Mouse (Mus musculus): Measurements from ENCODE around the gene Inpp4a.

Inpp4a gene

GRCm38 (mm10) chr1:37322690-37323089 lies 23.0 kb downstream of the Inpp4a start:
- DNase-seq (ENCODE audit: low read depth, low spot score): no peak

- no peak for DNase-seq (ENCODE audit: low read depth, low spot score)
Measured at GRCm38 (mm10) chr1:37323208-37323607, 23.5 kb downstream of the Inpp4a start.

- no peak for DNase-seq (ENCODE audit: low read depth, low spot score)
Measured at GRCm38 (mm10) chr1:37324569-37324968, 24.9 kb downstream of the Inpp4a start.

- no peak for DNase-seq (ENCODE audit: low read depth, low spot score)
Measured at GRCm38 (mm10) chr1:37327311-37327710, 27.6 kb downstream of the Inpp4a start.

GRCm38 (mm10) chr1:37329132-37329531 lies 29.5 kb downstream of the Inpp4a start:
- DNase-seq (ENCODE audit: low read depth, low spot score): no peak

- no peak for DNase-seq (ENCODE audit: low read depth, low spot score)
Measured at GRCm38 (mm10) chr1:37329831-37330230, 30.2 kb downstream of the Inpp4a start.

- DNase-seq (ENCODE audit: low read depth, low spot score): no peak
Measured at GRCm38 (mm10) chr1:37332756-37333155, 33.1 kb downstream of the Inpp4a start.

- DNase-seq (ENCODE audit: low read depth, low spot score): no peak
Measured at GRCm38 (mm10) chr1:37333741-37334440, 34.2 kb downstream of the Inpp4a start.

GRCm38 (mm10) chr1:37336022-37336421 lies 36.4 kb downstream of the Inpp4a start:
- DNase-seq (ENCODE audit: low read depth, low spot score): no peak

- no peak for DNase-seq (ENCODE audit: low read depth, low spot score)
Measured at GRCm38 (mm10) chr1:37336794-37337193, 37.1 kb downstream of the Inpp4a start.

- no peak for DNase-seq (ENCODE audit: low read depth, low spot score)
Measured at GRCm38 (mm10) chr1:37337273-37337672, 37.6 kb downstream of the Inpp4a start.

GRCm38 (mm10) chr1:37339144-37339543 lies 39.5 kb downstream of the Inpp4a start:
- no peak for DNase-seq (ENCODE audit: low read depth, low spot score)

- no peak for DNase-seq (ENCODE audit: low read depth, low spot score)
Measured at GRCm38 (mm10) chr1:37341347-37341746, 41.7 kb downstream of the Inpp4a start.

GRCm38 (mm10) chr1:37341914-37342313 lies 42.2 kb downstream of the Inpp4a start:
- DNase-seq (ENCODE audit: low read depth, low spot score): no peak

- DNase-seq (ENCODE audit: low read depth, low spot score): no peak
Measured at GRCm38 (mm10) chr1:37342524-37342923, 42.9 kb downstream of the Inpp4a start.

- no peak for DNase-seq (ENCODE audit: low read depth, low spot score)
Measured at GRCm38 (mm10) chr1:37343265-37343664, 43.6 kb downstream of the Inpp4a start.

GRCm38 (mm10) chr1:37344223-37344916 lies 44.7 kb downstream of the Inpp4a start:
- DNase-seq (ENCODE audit: low read depth, low spot score): no peak

- DNase-seq (ENCODE audit: low read depth, low spot score): no peak
Measured at GRCm38 (mm10) chr1:37347361-37348080, 47.9 kb downstream of the Inpp4a start.

GRCm38 (mm10) chr1:37350886-37351651 lies 51.4 kb downstream of the Inpp4a start:
- DNase-seq (ENCODE audit: low read depth, low spot score): no peak

- DNase-seq (ENCODE audit: low read depth, low spot score): no peak
Measured at GRCm38 (mm10) chr1:37351961-37352360, 52.3 kb downstream of the Inpp4a start.

GRCm38 (mm10) chr1:37353456-37353855 lies 53.8 kb downstream of the Inpp4a start:
- DNase-seq (ENCODE audit: low read depth, low spot score): no peak

- no peak for DNase-seq (ENCODE audit: low read depth, low spot score)
Measured at GRCm38 (mm10) chr1:37355492-37355891, 55.8 kb downstream of the Inpp4a start.

Data from forelimb bud, embryonic 11.5 days (tissue).